Mouse (Mus musculus) thymus, postnatal 10 days (tissue): ENCODE data around the gene Pa2g4.
"Not testable (repeated sequence)": the region's sequence is repeated elsewhere in the genome, so short reads cannot be mapped to it uniquely, and the experiment has no call there.

Source experiments
- DNase-seq, 2 experiments: peaks; one replicate each; pipeline ENCODE4 v3.0.0; 2021; ENCODE audit warnings: low spot score in 2 of 2

Pa2g4 gene

DNA sequence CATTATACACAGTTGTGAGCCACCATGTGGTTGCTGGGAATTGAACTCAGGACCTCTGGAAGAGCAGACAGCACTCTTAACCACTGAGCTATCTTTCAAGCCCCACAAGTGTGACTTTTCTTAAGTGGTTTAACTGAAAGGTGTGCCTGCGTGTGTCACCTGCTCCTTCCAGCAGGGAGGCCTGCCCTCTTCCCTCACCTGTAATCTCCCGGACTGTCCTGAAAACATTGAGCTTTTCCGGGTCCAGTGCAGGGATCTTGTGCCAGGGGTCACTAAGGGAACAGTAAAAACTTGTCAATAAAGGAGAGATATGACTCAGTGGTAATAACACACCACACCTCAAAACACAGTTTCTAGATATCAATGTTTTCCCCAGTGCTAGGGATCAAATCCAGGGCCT lies 13.5 kb upstream of the Pa2g4 start:
- no peak for DNase-seq

DNA sequence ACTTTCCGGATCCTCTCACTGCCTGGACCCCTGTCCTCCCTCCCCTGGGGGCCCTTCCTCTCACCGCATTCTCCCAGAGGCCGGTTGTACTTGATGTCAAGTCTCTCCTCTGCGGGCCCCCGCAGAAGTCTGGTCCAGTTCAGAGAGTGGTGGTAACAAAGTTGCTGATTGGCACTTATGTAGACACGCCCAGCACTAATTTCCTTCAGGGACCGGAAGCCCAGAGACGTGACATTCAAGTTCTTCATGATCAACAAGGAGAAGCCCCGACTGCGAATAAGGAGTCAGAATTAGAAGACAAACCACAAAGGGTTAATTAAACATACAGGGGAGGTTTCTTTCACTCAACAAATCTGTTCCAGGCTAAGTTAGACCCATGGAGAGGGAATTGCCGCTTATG lies 12.5 kb upstream of the Pa2g4 start:
- no peak for DNase-seq

DNA sequence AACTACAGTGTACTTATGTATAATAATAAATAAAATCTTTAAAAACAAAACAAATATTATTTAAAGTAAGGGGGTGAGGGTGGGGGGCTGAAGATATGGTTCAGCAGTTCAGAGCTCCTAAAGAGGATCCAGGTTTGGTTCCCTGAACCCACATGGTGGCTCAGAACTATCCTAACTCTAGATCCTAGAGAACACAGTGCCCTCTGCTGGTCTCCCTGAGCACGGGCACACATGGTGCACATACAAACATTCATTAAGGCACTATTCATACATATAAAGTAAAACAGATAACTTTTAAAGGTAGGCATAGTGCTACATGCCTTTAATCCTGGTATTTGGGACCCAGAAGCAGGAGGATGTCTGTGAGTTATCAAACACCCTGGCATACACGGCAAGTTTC lies 9.3 kb upstream of the Pa2g4 start:
- no peak for DNase-seq

DNA sequence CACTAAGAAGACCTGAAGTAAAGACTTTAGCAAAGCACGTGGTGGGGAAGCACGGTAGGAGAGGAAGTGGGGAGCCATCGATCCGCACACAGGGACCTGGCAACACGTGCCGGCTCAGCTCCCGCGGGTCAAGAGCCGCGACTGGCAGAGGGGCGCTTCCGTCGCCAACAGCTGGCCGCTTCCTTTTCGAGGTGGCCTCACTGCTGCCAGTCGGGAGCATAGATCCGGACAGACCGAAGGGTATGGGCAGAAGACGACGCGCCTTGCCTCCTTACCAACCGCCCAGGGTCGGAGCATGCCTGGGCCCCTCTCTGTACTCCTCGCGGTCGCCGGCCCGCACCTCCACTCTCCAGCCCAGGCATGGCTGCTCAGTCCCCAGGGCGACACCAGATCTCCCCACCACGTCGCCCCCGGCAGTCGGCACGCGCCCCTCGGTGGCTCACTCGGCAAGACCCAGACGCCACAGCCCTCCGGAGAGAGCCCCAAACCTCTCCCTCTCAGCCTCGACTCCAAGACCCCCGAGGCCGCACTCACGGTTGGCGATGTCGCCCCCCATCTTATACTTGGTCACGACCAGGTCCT lies 490 bp downstream of the Pa2g4 start:
- DNase-seq = peak in 1 of 2 experiments; percentile 43

DNA sequence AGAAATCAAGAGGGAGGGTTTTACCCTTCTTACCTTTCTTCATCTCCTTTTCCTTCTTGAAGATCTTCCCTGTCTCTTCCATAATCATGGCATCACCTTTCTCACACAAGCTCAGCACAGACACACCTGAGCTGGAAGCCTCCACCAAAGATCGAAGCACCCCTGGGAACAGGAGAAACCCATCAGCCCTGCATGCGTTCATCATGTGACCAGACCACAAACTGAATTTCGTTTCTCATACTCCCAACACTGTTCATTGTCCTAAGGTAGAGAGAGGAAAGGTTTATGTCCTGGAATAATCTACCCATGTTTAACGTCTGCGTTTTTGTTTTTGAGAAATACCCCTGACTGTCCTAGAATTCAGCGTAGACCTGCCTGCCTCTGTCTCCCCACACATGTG lies 2.2 kb downstream of the Pa2g4 start:
- DNase-seq = no peak

DNA sequence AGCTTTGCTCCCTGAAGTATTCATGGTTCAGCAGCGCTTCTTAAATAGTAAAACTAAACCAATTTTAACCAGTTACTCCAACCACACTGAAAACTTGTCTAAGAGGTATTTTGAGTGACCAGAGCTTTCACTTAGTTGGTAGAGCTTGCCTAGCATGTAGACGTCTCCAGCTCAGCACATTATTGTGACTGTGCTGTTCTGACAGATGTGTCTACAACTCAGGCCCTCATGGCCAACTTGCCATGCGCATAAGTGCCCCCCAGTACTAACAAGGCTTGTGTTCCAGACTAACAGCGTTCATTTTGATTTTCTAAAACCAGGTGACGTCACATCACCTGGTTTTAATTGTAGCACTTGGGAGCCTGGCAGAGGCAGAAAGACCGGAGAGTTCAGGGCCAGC lies 8.8 kb downstream of the Pa2g4 start:
- no peak for DNase-seq

DNA sequence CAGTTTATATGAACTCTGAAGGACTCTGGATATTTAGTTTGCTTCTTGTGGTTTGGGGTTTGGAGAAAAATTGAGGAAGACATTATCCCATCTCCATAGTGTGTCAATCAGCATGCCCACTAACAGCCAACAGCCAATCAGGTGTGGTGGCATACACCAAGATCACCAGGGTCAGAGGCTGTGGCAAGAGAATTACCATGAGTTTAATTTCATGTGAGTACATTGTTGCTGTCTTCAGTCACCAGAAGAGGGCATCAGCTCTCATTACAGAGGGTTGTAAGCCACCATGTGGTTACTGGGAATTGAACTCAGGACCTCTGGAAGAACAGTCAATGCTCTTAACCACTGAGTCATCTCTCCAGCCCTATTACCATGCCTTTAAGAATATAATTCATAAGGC lies 9.5 kb downstream of the Pa2g4 start:
- DNase-seq = no peak

DNA sequence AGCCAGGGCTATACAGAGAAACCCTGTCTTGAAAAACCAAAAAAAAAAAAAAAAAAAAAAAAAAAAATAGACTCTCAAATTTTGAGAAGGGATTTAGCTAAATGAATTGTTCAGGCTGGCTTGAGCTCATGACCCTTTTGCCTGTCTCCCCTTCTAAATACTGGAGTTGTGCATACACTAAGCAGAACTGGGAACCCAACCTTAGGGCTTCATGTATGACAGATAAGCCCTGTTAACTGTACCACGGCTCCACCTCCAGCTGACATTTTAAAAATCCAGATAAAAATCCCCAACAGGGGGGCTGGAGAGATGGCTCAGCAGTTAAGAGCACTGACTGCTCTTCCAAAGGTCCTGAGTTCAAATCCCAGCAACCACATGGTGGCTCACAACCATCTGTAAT lies 10.2 kb downstream of the Pa2g4 start:
- DNase-seq = not testable (repeated sequence)

DNA sequence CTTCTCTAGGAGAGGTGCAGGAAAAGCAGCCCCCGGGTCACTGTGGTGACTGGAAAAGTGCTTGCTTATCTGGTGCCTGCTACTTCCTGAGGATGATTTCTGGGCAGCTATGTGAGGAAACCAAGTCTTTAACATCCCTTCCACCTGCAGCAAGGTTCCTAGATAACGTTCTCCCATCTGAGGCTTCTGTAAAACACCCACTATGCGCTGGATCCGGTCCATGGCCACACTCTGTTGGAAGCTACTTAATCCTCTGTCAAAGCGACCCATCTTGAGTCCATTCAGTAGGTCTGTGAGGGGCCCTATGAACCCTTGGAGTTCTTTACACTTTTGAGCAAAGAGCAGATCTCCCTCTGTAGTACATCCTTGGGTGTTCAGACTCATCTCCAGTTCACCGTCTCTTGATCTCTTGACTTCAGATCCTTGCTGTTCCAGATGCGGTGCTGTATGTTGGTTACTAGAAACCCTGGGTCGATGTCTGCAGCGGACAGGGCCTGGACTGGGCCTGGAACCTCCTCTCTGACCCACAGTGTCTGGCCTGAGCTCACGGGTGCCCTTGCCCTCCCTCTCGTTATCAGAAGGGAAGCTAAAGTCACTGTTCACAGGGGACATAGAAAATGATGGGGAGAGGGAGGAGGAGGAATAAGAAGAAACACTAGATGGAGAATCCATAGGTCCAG lies 15.5 kb downstream of the Pa2g4 start:
- not testable (repeated sequence) for DNase-seq

DNA sequence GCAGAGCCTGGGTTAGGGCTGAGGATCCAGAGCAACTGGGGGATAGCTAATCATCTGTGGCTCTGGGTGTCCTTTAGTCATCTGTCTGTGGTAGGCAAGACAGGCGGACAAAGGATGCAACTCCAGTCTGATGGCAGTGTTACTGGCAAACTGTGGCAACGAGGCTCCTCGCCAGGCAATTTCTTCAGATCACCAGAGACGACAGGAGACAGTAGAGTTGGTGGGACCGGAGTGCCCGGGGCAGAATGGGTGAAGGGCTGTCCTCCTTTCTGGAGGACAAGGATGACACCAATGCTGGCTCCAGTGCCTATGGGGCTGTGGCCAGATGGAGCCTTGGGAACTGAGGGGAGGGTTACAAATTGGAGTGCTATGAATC lies 16.1 kb downstream of the Pa2g4 start:
- peak in 1 of 2 experiments; percentile 17 for DNase-seq

DNA sequence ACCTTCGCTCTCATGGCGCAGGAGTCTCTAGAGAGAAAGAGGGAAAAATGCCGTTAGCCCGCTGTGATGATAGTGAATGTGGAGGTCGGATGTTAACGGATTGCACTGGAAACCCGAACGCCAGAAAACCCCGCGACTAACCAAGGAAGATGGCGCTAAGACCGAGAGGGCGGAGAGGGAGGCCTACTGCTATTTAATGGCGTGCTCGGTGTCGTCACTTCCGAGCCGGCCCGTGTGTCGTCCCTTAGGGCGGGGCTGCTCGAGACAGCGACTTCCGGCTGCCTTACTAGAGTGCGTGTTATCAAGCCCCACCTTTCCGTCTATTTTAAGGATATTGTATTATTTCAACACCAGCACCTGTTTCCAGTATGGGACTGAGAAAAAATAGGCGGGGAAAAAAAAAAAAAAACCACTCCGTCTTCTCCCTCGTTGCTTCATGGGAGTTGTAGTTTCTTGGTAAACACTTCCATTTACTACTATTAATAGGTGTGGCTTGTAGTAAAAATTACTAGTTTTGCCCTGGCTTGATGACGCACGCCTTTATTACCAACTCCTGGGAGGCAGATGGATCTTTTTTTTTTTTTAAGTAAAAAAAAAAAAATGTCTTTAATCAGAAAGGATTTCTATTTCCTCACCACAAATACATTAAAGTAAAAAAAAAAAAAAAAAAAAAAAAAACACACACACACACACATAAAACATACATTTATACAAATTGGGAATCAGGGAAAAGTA lies 16.7 kb downstream of the Pa2g4 start, which contains the start of gene Rpl41:
Gene Rpl41 (minus strand): TSS at position 359 of the 735 bp plus-strand sequence.
- DNase-seq = peak; percentile 91 to 92

DNA sequence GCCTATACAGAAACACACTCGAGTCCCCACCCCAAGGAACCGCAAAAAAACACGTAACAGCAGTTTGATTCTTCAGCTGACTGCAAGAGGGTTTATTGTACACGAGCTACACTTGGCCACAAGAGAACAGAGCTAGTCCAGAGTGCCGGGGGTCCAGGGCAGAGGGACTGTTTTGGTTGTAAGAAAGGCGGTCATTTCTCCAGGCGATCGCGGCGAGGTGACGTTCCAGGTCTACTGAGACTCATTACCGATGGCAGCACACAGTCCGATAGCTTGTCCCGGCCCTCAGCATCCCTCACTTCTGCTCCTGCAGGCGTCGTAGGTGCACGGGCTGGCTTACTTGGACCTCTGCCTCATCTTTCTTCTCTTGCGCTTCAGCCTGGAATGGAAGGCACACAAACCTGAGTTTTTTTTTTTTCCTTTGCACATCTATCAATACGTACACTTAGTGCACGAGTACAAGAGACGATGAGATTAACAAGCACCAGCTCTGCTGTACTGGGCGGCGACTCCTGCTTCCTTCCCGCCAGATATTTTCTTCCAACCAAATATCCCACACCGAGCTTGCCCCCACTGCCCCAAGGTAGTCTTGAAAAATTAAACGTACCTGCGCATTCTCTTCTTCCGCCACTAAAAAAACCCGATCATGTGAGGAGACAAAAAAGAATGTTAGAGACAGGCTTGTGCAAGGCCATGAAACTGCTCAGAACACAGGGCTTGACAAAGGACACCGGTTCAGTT lies 17.6 kb downstream of the Pa2g4 start:
- peak in 1 of 2 experiments; percentile 11 for DNase-seq

DNA sequence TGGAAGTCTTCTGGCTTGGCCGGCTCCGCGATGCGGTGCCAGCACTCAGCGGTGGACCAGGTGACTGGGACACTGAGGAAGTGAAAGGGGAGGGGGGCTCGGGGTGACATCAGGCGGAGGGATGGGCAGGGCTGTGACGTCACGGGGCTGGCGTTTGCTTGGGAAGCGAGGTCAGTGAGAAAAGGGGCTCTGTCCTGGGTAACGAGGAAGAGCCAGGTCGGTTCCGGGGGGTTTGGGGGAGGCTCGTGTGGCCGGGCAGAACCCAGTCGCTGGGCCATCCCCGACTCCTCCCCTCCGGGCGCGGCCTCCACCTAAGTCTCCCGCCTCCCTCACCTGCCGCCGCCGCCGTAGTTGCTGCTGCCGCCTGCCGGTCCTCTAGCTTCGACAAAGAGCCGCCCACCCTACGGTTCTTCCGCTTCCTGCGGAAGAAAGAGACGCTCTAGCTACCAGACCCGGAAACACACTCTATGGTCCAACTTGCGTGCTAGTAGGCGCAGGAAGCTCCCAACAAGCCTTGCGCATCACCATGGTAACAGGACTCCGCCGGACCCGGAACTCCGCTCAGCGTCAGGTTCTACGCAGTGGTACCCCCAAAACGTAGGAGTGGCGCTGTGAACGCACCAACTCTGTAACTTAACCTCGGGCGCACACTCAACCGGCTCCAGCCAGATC lies 18.3 kb downstream of the Pa2g4 start, which contains the start of gene Zc3h10:
Gene Zc3h10 (minus strand): TSS at position 414 of the 672 bp plus-strand sequence.
- DNase-seq = peak; percentile 94 to 96

DNA sequence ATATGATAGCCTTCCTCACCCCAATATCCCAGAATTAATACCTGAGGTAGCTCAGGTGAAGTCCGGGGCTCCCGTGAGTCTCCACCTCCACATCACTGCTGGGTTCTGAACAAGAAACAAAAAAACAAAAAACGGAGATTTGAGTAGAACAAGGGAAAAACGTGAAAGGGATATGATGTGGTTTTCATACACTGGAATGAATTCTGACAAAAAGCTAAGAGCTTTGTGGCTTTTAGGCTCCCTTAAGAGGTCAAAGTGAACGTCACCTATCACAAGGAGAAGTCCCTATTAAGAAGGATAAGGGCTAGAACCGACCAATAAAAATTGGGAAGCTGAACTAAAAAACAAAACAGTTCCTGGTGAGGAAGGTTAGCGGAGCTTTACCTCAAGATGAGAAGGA lies 19.0 kb downstream of the Pa2g4 start:
- no peak for DNase-seq

DNA sequence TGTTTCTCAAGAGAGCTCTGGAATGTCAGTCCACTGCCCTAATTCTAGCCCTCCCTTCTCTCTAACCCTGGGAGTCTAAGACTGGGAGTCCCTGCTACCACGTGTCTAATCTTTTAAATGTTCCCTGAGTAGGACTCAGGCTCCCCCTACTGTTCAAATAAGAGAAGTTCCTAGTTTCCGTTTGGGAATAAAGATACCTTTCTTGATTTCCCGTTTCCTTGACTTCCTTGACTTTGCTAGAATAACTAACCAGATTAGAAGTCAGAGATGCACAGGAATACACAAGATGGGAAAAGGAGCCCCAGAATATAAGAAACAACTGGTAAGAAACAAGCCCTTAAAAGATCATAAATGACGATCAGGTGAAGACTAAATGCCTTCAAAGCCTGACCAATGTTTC lies 19.4 kb downstream of the Pa2g4 start:
- peak in 1 of 2 experiments; percentile 27 for DNase-seq

DNA sequence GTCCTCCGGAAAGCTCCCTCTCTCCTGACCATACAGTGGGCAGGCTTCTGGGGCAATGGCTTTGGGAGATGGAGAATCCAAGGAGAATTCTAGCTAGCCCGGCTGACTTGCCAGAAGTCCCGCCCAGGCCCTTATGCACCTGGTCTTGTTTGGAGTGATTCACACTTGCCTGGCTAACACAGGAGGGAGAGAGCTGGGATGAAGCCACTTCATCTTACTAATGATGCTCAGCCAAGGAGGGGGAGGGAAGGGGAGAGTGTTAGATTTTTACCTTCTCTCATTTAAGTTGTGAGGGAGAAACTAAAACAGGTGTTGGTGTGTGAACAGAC lies 20.3 kb downstream of the Pa2g4 start:
- DNase-seq = no peak

DNA sequence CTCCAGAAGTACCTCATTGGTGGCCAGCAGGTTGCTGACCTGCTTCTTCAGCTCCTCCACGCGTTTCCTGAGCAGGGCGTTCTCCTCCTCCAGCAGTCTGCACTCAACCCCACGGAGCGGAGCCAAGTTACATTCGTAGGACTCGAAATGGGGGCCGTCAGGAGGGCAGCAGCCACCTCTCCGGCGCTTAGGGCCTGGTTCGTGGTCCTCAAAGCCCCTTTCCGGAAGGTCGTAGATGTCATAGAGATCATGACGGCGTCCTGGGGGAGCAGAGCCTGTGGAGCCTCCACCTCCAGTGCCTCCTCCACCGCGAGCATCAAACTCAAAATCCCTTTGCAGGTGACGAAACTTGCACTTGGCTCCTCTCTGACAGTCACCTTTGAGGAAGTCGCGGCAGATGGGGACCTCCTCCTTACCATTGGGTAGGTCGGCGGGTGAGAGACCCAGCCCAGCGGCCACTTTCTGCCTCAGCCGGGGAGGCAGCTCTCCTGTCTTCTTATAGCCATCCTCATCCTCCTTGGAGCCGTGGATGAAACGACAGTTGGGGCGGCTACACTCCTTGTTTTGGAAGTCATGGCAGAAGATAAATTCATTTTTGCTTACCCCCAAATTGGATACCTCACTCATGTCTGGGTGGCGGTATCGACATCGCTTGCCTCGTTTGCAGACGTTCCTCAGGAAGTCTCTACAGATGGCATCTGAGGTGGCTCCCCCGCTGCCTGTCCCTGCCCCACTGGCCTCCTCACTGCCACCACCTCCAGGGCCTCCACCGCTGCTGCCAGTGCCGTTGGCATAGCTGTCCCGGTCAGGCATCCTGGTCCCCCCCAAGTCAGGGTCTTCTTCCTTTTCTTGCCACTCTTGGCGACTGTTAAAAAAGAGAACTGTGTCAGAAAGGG lies 20.9 kb downstream of the Pa2g4 start:
- DNase-seq = no peak

DNA sequence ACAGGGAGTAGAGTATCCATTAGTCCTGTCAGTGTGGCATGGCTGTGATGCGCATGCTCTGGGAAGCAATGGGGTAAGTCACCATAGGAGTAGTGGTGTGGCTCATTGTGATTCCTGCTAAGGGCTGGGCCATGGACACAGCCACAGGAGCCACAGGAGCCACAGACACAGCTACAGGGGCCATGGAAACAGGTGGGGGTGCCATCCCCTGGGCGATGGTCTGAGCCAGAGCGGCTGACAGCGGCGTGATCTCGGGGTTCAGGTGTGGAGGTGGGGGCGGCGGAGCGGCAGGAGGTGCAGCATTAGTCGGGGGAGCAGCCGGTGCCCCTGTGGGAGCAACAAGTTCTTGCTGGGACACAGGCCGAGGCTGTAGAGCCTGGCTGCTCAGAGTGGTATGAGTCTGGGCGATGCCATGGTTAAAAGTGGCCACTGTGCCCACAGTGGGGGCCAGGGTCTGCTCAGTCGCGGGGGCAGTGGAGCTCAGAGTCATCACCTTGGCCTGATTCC lies 21.6 kb downstream of the Pa2g4 start:
- DNase-seq = no peak

DNA sequence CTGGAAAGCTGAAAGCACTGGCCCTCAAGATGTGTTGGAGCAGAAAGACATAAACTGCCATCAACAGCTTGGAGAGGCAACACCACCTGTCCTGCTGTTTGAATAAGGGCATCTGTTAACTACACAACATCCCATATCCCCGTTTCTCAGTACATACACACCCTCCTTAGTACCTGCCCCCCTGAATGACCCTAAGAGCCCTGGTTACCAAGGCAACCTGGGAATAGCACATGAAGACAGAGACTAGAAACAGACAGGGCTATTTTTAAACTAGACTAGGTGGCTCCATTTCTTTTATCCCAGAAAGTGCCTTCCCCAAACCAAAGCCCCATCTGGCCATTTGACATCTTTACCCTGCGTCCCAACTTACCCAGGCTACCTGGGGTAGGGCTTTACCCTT lies 22.7 kb downstream of the Pa2g4 start:
- DNase-seq = no peak

DNA sequence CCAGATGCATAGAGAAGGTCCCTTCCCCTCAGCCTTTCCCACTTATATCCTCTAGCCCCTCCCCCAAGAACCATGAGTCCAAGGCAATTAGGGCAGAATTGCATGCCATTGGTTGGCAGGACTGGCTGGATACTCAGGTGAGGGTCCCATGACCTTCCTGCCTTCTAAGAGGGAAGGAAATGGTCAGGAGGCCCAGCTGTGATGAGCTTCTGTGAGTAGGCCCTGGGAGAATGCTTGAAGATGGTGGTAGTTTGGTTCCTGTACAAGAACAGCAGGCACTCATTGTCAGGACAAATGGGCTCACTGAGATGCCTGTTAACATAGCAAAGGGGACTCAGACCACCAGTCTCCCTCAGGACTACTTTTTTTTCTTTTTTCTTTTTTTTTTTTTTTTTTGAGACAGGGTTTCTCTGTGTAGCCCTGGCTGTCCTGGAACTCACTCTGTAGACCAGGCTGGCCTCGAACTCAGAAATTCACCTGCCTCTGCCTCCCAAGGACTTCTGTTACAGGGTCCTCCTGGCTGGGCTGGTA lies 27.4 kb downstream of the Pa2g4 start:
- DNase-seq = no peak
